Mouse (Mus musculus): ENCODE results near the gene Exosc10. TPM values are rescaled to one million over a fixed set of nuclear protein-coding genes. Genes with fewer than 3 reads are reported as not detected.

The Exosc10 gene
- 108 and 115 TPM in 2 replicates for polyA plus RNA-seq (2016; fragmentation: Nextera tagmentation; extraction: Ambion mirVana)

DNA sequence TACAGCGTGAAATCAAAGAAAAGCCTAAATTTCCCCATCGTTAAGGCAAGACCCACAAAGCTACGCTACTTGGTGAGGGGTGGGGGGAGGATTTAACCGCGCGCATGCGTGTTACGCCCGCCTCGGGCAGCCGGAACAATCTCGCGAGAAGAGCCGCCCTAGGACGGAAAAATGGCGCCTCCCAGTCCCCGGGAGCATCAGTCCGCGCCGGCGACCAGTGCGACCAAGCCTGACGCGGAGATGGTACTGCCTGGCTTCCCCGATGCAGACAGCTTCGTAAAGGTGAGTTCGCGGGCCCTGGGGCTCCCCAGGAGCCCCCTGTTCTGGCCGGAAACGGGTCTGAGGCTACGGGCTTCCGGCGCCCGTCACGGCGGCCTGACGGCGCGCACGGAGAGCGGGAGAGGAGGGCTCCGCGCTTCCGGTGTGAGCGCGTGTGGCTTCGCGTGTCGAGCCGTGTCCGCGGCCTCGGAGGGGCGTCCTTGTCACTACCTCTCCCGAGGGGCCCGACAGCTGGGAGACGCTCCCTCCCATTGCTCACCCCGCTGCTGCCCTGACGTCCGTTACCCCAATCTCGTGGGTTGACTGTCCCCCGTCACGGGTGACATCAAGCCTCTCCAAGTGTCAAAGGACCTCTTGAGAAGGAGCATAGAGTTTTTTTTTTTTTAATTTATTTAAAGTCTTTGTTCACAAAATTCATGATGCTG, at the start of gene Exosc10:
TSS of gene Exosc10 (plus strand) at position 133 of the 704 bp plus-strand sequence.
- peaks cover 14% of the 10 kb centered on the region for H3K4me1 ChIP-seq
- DNase-seq (ENCODE audit: low spot score): peak; percentile 96
- peaks cover 77% of the 10 kb centered on the region for H3K36me3 ChIP-seq
- H3K4me3 ChIP-seq: peak within 1 kb of the TSS; percentile 90
- H3K9me3 ChIP-seq (replicated peaks): no peaks in the 10 kb centered on the region
- H3K27me3 ChIP-seq (ENCODE audit: low read depth, poor library complexity, severe bottlenecking): no peaks in the 10 kb centered on the region
- WGBS: under 1% methylated on average over 63 of the region's 63 CpGs
- H3K27ac ChIP-seq: peak within 1 kb of the TSS; percentile 99

DNA sequence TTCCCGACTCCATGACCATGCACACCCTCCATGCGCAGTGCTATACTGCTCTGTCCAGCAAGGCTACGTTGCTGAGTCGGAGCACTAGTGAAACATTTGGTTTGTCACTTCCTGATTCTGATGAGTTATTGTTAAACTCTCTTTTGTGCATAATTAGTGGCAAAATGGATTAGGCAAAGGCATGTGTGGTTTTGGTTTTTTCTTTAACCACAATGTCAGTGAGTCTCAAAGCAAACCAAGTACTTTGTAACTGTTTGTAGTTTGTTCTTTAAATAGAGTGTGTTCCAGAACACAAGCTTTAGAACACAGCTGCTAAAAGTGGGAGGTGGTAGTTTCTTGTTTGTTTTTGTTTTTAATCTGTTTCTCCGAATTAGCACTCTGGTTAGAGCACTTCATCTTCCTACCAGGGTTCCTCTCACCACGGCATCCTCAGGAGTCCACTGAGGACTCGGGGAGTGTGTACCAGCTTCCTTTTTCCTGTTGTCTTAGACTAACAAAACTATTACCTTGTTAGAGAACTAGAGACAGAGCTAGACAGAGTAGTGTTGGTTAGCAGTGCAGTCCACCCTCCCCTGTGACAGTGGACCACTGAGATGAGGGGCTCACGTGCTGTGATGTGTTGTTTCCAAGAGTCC, 48.7 kb upstream of the Exosc10 start:
- no peak for DNase-seq (ENCODE audit: low spot score)
- Histone ChIP-seq H3K9me3 (replicated peaks) (no peaks in the 10 kb centered on the region), H3K4me3 (no peak overlapping the region), H3K36me3 (peaks cover 70% of the 10 kb centered on the region), H3K4me1 (peaks cover 24% of the 10 kb centered on the region), H3K27ac (no peak overlapping the region), H3K27me3 (ENCODE audit: low read depth, poor library complexity, severe bottlenecking) (no peaks in the 10 kb centered on the region)
- WGBS: 85% methylated on average over 8 of the region's 8 CpGs

DNA sequence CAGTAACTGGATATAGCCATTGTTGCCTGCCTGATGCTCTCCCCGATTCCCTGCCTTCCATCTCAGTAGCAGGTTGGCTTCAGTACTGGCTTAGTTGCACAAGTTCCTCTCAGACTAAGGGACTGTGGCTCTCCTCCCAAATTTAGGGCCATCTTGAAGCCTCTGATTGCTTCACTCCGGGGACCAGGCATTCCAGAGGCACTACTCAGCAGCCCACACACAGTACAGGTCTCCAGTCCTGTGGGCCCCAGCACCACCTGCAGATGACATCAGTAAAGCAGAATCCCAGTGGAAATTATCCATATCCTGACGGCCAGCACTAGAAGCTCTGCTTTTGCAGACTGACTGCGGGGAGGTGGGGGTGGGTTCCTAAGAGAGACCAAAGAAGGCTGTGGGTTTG, 47.5 kb upstream of the Exosc10 start:
- H3K27me3 ChIP-seq (ENCODE audit: low read depth, poor library complexity, severe bottlenecking): no peaks in the 10 kb centered on the region
- H3K9me3 ChIP-seq (replicated peaks): no peaks in the 10 kb centered on the region
- H3K36me3 ChIP-seq: peaks cover 78% of the 10 kb centered on the region
- no peak overlapping the region for H3K4me3 ChIP-seq
- H3K27ac ChIP-seq: no peak overlapping the region
- 86% methylated on average over 4 of the region's 4 CpGs for WGBS
- DNase-seq (ENCODE audit: low spot score): no peak
- H3K4me1 ChIP-seq: peaks cover 16% of the 10 kb centered on the region

DNA sequence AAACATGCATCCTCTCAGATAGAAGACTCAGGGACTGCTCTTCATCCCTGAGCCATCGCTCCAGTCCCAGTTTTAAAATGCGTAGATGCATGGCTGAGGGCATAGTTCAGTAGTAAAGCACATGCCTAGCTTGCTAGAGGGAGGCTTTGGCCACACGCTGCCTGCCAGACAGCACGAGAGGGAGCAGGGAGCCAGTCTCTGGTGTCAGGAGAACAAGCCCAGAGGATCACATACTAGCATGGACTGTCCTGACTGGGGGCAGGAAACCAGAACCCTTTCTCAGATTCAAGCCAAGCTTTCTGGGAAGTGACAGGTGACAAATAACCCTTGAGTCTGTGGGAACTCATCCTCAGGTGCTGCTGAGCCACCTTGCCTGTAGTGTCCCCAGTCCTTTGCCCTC, 46.9 kb upstream of the Exosc10 start:
- 94% methylated on average over 4 of the region's 4 CpGs for WGBS
- peaks cover 76% of the 10 kb centered on the region for H3K36me3 ChIP-seq
- H3K27me3 ChIP-seq (ENCODE audit: low read depth, poor library complexity, severe bottlenecking): no peaks in the 10 kb centered on the region

GRCm38 (mm10) chr4:148513021-148513559, 45.1 kb upstream of the Exosc10 start:
- Histone ChIP-seq H3K9me3 (replicated peaks) (no peaks in the 10 kb centered on the region), H3K4me3 (no peak overlapping the region), H3K4me1 (peaks cover under 1% of the 10 kb centered on the region), H3K27ac (no peak overlapping the region), H3K36me3 (peaks cover 87% of the 10 kb centered on the region), H3K27me3 (ENCODE audit: low read depth, poor library complexity, severe bottlenecking) (no peaks in the 10 kb centered on the region)
- DNase-seq (ENCODE audit: low spot score): no peak
- 79% methylated on average over 6 of the region's 6 CpGs for WGBS

More for the DNA sequence above, 46.9 kb upstream of the Exosc10 start:
- DNase-seq (ENCODE audit: low spot score): no peak
- Histone ChIP-seq H3K4me3 (no peak overlapping the region), H3K4me1 (peaks cover 16% of the 10 kb centered on the region), H3K9me3 (replicated peaks) (no peaks in the 10 kb centered on the region), H3K27ac (no peak overlapping the region)

- no peak for DNase-seq (ENCODE audit: low spot score)
- Histone ChIP-seq H3K36me3 (peaks cover 96% of the 10 kb centered on the region), H3K27ac (no peak overlapping the region), H3K9me3 (replicated peaks) (no peaks in the 10 kb centered on the region), H3K4me3 (no peak overlapping the region), H3K4me1 (peaks cover 3% of the 10 kb centered on the region), H3K27me3 (ENCODE audit: low read depth, poor library complexity, severe bottlenecking) (no peaks in the 10 kb centered on the region)
- 93% methylated on average over 2 of the region's 2 CpGs for WGBS
Measured at GRCm38 (mm10) chr4:148515313-148515712, 42.9 kb upstream of the Exosc10 start.

DNA sequence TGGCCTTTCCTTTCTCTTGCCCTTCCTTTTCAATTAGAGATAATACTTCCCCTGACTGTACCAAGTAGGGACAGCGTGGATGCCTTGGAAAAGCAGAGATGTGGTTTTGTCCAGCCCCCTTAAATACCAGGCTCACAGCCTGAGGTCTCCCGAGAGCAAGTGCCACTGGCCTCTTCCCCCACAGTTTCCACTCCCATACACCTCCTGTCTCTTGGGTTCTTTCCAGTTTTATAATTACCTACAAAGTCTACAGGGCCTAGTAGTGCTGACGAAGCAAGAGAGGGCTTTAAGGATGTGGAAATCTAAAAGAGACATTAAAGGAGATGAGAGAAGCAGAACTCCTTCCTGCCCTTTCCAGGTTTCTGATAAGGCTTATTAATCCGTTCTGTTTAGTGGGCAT, 40.4 kb upstream of the Exosc10 start:
- no peaks in the 10 kb centered on the region for H3K27me3 ChIP-seq (ENCODE audit: low read depth, poor library complexity, severe bottlenecking)
- H3K9me3 ChIP-seq (replicated peaks): no peaks in the 10 kb centered on the region
- no peak for DNase-seq (ENCODE audit: low spot score)
- H3K27ac ChIP-seq: no peak overlapping the region
- H3K4me1 ChIP-seq: peaks cover 3% of the 10 kb centered on the region; the same call in 1 of the 2 replicates
- no peak overlapping the region for H3K4me3 ChIP-seq
- 62% methylated on average over 4 of the region's 4 CpGs for WGBS
- peaks cover 93% of the 10 kb centered on the region for H3K36me3 ChIP-seq

- peaks cover 93% of the 10 kb centered on the region for H3K36me3 ChIP-seq
- H3K4me1 ChIP-seq: peaks cover 3% of the 10 kb centered on the region; the same call in 1 of the 2 replicates
- H3K27ac ChIP-seq: peak overlapping the region; percentile 10; the same call in 1 of the 2 replicates
- no peak for DNase-seq (ENCODE audit: low spot score)
- 33% methylated on average over 5 of the region's 5 CpGs for WGBS
- no peaks in the 10 kb centered on the region for H3K9me3 ChIP-seq (replicated peaks)
- no peak overlapping the region for H3K4me3 ChIP-seq
- no peaks in the 10 kb centered on the region for H3K27me3 ChIP-seq (ENCODE audit: low read depth, poor library complexity, severe bottlenecking)
Measured at GRCm38 (mm10) chr4:148518235-148518795, 39.9 kb upstream of the Exosc10 start.

GRCm38 (mm10) chr4:148523538-148523937, 34.7 kb upstream of the Exosc10 start:
- WGBS: 72% methylated on average over 7 of the region's 7 CpGs
- H3K27ac ChIP-seq: no peak overlapping the region
- no peak for DNase-seq (ENCODE audit: low spot score)
- peaks cover 93% of the 10 kb centered on the region for H3K36me3 ChIP-seq
- no peaks in the 10 kb centered on the region for H3K9me3 ChIP-seq (replicated peaks)
- no peaks in the 10 kb centered on the region for H3K4me1 ChIP-seq
- H3K27me3 ChIP-seq (ENCODE audit: low read depth, poor library complexity, severe bottlenecking): no peaks in the 10 kb centered on the region
- H3K4me3 ChIP-seq: no peak overlapping the region

GRCm38 (mm10) chr4:148527158-148527910, 30.9 kb upstream of the Exosc10 start:
- WGBS: 89% methylated on average over 10 of the region's 10 CpGs
- H3K27ac ChIP-seq: no peak overlapping the region
- H3K4me3 ChIP-seq: no peak overlapping the region
- no peaks in the 10 kb centered on the region for H3K9me3 ChIP-seq (replicated peaks)
- H3K36me3 ChIP-seq: peaks cover 94% of the 10 kb centered on the region
- DNase-seq (ENCODE audit: low spot score): no peak
- no peaks in the 10 kb centered on the region for H3K27me3 ChIP-seq (ENCODE audit: low read depth, poor library complexity, severe bottlenecking)
- no peaks in the 10 kb centered on the region for H3K4me1 ChIP-seq

- Histone ChIP-seq H3K4me3 (no peak overlapping the region), H3K9me3 (replicated peaks) (no peaks in the 10 kb centered on the region), H3K36me3 (peaks cover 93% of the 10 kb centered on the region), H3K27ac (no peak overlapping the region), H3K4me1 (no peaks in the 10 kb centered on the region), H3K27me3 (ENCODE audit: low read depth, poor library complexity, severe bottlenecking) (no peaks in the 10 kb centered on the region)
- 96% methylated on average over 5 of the region's 5 CpGs for WGBS
- DNase-seq (ENCODE audit: low spot score): no peak
Measured at GRCm38 (mm10) chr4:148530351-148530750, 27.9 kb upstream of the Exosc10 start.

DNA sequence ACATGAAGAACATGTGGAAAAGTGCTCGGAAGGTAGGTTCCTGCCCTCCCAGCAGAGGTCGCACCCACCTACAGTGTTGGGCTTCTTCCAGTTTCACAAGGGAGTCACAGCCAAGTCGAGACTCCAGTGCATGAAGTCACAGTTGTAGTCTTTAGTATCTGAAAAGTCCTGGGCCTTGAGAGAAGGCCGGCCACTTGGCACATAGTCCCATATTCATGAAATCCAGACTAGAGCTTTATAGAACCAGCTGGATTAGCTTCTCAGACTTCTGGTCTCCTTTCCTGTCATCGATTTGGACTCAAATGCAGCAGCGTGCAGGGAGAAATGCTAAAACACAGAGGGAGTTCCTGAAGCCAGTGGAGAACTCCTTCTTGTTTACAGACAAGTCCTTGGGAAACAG, 27.5 kb upstream of the Exosc10 start:
- no peaks in the 10 kb centered on the region for H3K9me3 ChIP-seq (replicated peaks)
- no peak overlapping the region for H3K27ac ChIP-seq
- no peaks in the 10 kb centered on the region for H3K4me1 ChIP-seq
- H3K4me3 ChIP-seq: no peak overlapping the region
- DNase-seq (ENCODE audit: low spot score): no peak
- H3K36me3 ChIP-seq: peaks cover 93% of the 10 kb centered on the region
- 96% methylated on average over 6 of the region's 6 CpGs for WGBS
- no peaks in the 10 kb centered on the region for H3K27me3 ChIP-seq (ENCODE audit: low read depth, poor library complexity, severe bottlenecking)

Data from limb, embryonic 10.5 days (tissue).